ENCODE assay signal across 28 mouse cellular contexts in the genomic region with DNA sequence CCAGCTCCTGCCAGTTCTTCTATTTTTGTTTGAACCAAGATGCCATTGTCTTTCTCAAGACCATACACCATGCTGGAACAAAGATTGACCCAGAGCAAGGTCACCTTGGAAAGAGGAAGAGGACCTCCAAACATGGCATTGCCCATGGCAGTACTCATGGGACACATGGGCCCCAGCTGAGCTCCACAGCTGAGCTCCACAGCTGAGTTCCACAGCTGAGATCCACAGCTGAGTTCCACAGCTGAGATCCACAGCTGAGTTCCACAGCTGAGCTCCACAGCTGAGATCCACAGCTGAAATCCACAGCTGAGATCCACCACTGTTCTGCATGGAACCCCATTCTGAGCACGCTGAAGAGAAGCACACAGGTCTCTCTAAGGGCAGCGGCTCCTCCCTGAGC. TPM values are rescaled to one million over a fixed set of nuclear protein-coding genes. Genes with fewer than 3 reads are reported as not detected.
DNase-seq lines count a peak whose midpoint lies in the region; ATAC-seq and TF ChIP-seq lines count a peak whose summit lies in the region.
"Had no signal": no experiment of that assay in that cellular context is flagged by ENCODE, and none has a peak within 500 bp of the region (broad histone marks: within the 10 kb centered on the region; RNA-seq: fewer than 3 reads in every experiment).

No protein-coding gene starts in this region.

- no peaks in the 10 kb centered on the region for H3K27me3 ChIP-seq in heart, embryonic 10.5 days (ENCODE audit: insufficient read depth, poor library complexity, severe bottlenecking)
- H3K27me3 ChIP-seq in CH12.LX (replicated peaks), result no peaks in the 10 kb centered on the region
- H3K27me3 ChIP-seq: embryonic facial prominence, embryonic 13.5 days; embryonic facial prominence, embryonic 15.5 days; forebrain, embryonic 12.5 days had no signal

- H3K27ac ChIP-seq in heart, embryonic 10.5 days, result no peak overlapping the region
- H3K27ac ChIP-seq in CH12.LX (ENCODE audit: insufficient read depth, low read depth), result no peak overlapping the region
- H3K27ac ChIP-seq: embryonic facial prominence, embryonic 13.5 days; embryonic facial prominence, embryonic 15.5 days; forebrain, embryonic 10.5 days; forebrain, embryonic 12.5 days had no signal

- TF ChIP-seq POLR2A in CH12.LX (IDR thresholded peaks at IDR 0.05; ENCODE audit: low read depth, low read length), result no peak

- no peaks in the 10 kb centered on the region for H3K9me3 ChIP-seq in heart, embryonic 10.5 days
- H3K9me3 ChIP-seq in CH12.LX (replicated peaks; ENCODE audit: low read length), result peaks cover 16% of the 10 kb centered on the region
- H3K9me3 ChIP-seq: embryonic facial prominence, embryonic 15.5 days; forebrain, embryonic 12.5 days had no signal

- no peak overlapping the region for H3K4me3 ChIP-seq in heart, embryonic 10.5 days
- no peak overlapping the region for H3K4me3 ChIP-seq in CH12.LX (replicated peaks in 1 of 3; ENCODE audit: low read depth in 2 of 3, low read length in 2 of 3, poor library complexity in 1 of 3)
- H3K4me3 ChIP-seq: embryonic facial prominence, embryonic 13.5 days; embryonic facial prominence, embryonic 15.5 days; erythroblast, embryonic 14.5 days; forebrain, embryonic 10.5 days; forebrain, embryonic 12.5 days had no signal

- no peaks in the 10 kb centered on the region for H3K4me1 ChIP-seq in heart, embryonic 10.5 days
- peaks cover 5 to 12% of the 10 kb centered on the region in 2 experiments for H3K4me1 ChIP-seq in CH12.LX (ENCODE audit: control insufficient read depth in 1 of 2, insufficient read depth in 2 of 2)
- H3K4me1 ChIP-seq: embryonic facial prominence, embryonic 13.5 days; embryonic facial prominence, embryonic 15.5 days; forebrain, embryonic 10.5 days; forebrain, embryonic 12.5 days had no signal

- no peak overlapping the region for H3K4me2 ChIP-seq in CH12.LX (ENCODE audit: insufficient read depth, low read depth, poor library complexity, severe bottlenecking)
- H3K4me2 ChIP-seq: embryonic facial prominence, embryonic 13.5 days; embryonic facial prominence, embryonic 15.5 days; forebrain, embryonic 12.5 days had no signal

- in situ Hi-C loops in CH12.LX (cut with MboI; ENCODE audit: low pct_ligation_motif_present, low pct_unique_long_range_greater_than_20kb, low sequenced_read_pairs), result no loop called here

- ATAC-seq in neutrophil, adult 5-6 weeks (ENCODE audit: extremely low read depth, insufficient number of reproducible peaks, low FRiP score, poor library complexity, severe bottlenecking), result 0 out of 2 replicates have a peak, but pooled peaks have one; percentile 6
- ATAC-seq: CD4-positive, CD25-positive, alpha-beta regulatory T cell, adult 4 months; forebrain, embryonic 14.5 days; forebrain, embryonic 16.5 days had no signal

- TF ChIP-seq RAD21 in CH12.LX (IDR thresholded peaks at IDR 0.05; ENCODE audit: low read depth, low read length), result no peak

- DNase-seq in heart, embryonic 10.5 days (ENCODE audit: low spot score), result peak; percentile 63
- DNase-seq in heart, adult 9 months (ENCODE audit: low spot score in 2 of 2), result no peak
- DNase-seq in CH12.LX (ENCODE audit: extremely low read depth), result no peak
- DNase-seq in adrenal gland, postnatal 14 days, result no peak
- no peak for DNase-seq in layer of hippocampus, adult 18-20 months (ENCODE audit: low spot score in 2 of 2)
- DNase-seq: adrenal gland, adult 8-10 months; adrenal gland, postnatal 25 days; B cell, adult 2 months; cerebellum, adult 11 months; cerebellum, adult 18-20 months; cerebellum, adult 8-10 months; cerebellum, adult 9-11 months; cerebellum, postnatal 14 days; cerebellum, postnatal 36 days; embryo, embryonic 11 days had no signal

- 88% methylated on average over 2 of the region's 2 CpGs for WGBS in heart, embryonic 10.5 days

- dilution Hi-C loops in CH12.LX (cut with MboI; ENCODE audit: extremely low pct_ligation_motif_present, extremely low pct_unique_long_range_greater_than_20kb, low sequenced_read_pairs), result no loop called here

- H3K79me2 ChIP-seq in CH12.LX (replicated peaks; ENCODE audit: control insufficient read depth, extremely low read depth, insufficient read depth, poor library complexity, severe bottlenecking), result no peaks in the 10 kb centered on the region

- no peak overlapping the region for H3K9ac ChIP-seq in CH12.LX (ENCODE audit: insufficient read depth, low read depth)
- H3K9ac ChIP-seq: embryonic facial prominence, embryonic 13.5 days; embryonic facial prominence, embryonic 15.5 days; forebrain, embryonic 12.5 days had no signal

- no peak for TF ChIP-seq CTCF in CH12.LX (conservative IDR thresholded peaks at IDR 0.05 in 1 of 2, IDR thresholded peaks at IDR 0.05 in 1 of 2; ENCODE audit: low read depth in 2 of 2, low read length in 2 of 2)

- no peak for TF ChIP-seq EP300 in CH12.LX (IDR thresholded peaks at IDR 0.05; ENCODE audit: low read length)

- H3K36me3 ChIP-seq in heart, embryonic 10.5 days, result 0 out of 2 replicates have a peak, but pooled peaks cover 3% of the 10 kb centered on the region
- H3K36me3 ChIP-seq in CH12.LX (replicated peaks in 1 of 2; ENCODE audit: control insufficient read depth in 1 of 2, insufficient read depth in 1 of 2, low read length in 1 of 2), result no peaks in the 10 kb centered on the region
- H3K36me3 ChIP-seq: embryonic facial prominence, embryonic 13.5 days; embryonic facial prominence, embryonic 15.5 days; forebrain, embryonic 10.5 days; forebrain, embryonic 12.5 days had no signal

TF ChIP-seq in CH12.LX, 34 proteins besides CTCF, POLR2A, EP300 and RAD21:
- no peak for TF ChIP-seq SIN3A (IDR thresholded peaks at IDR 0.05; ENCODE audit: low read length)
- peak; percentile 23; the same call in 1 of the 2 replicates for TF ChIP-seq TCF12 (IDR thresholded peaks at IDR 0.05; ENCODE audit: low read depth, low read length)

RNA-seq across cellular contexts. Expression of gene Ucma, which starts 24.9 kb away (rescaled TPM):
- not detected in 2 replicates for polyA plus RNA-seq in heart, embryonic 10.5 days (2016; fragmentation: Nextera tagmentation; extraction: Ambion mirVana)
- total RNA-seq in CH12.LX (2012; rRNA removed) (not detected in 2 replicates), CH12.LX (2014; rRNA removed) (not detected in 2 replicates)
- not detected in 2 replicates for polyA plus RNA-seq in CH12.LX (2012; ENCODE audit: insufficient read length, low read depth)
- total RNA-seq in neutrophil, adult 5-6 weeks (2017), result not detected in 2 replicates
- not detected in 2 replicates for total RNA-seq in adrenal gland, postnatal 14 days (2021)
- total RNA-seq in layer of hippocampus, adult 18-20 months (2021), result 1 to 10 TPM; 2.5 to 2.7 TPM
- total RNA-seq: adrenal gland, adult 18-20 months; adrenal gland, adult 8-10 months; adrenal gland, postnatal 25 days; adrenal gland, postnatal 4 days; common myeloid progenitor, adult 5-6 weeks; MEL had no signal
- polyA plus RNA-seq: CD4-positive, CD25-positive, alpha-beta regulatory T cell, adult 4 months; erythroblast, embryonic 14.5 days; forebrain, embryonic 12.5 days; forebrain, embryonic 16.5 days had no signal

RNA-seq across cellular contexts. Expression of gene Phyh, which starts 32.2 kb away (rescaled TPM):
- polyA plus RNA-seq in heart, embryonic 10.5 days (2016; fragmentation: Nextera tagmentation; extraction: Ambion mirVana), result 59.7 and 84.7 TPM in 2 replicates
- total RNA-seq in CH12.LX (2012; rRNA removed), result 11.0 and 12.5 TPM in 2 replicates
- 24.2 and 24.4 TPM in 2 replicates for total RNA-seq in CH12.LX (2014; rRNA removed)
- polyA plus RNA-seq in CH12.LX (2012; ENCODE audit: insufficient read length, low read depth), result 17.2 and 18.5 TPM in 2 replicates
- 106 and 112 TPM in 2 replicates for total RNA-seq in neutrophil, adult 5-6 weeks (2017)
- 370 and 447 TPM in 2 replicates for total RNA-seq in adrenal gland, postnatal 14 days (2021)
- 10 to 100 TPM; 89.4 to 92.4 TPM for total RNA-seq in layer of hippocampus, adult 18-20 months (2021)
- total RNA-seq: MEL had no signal
